Mouse (Mus musculus) left cerebral cortex, adult 2 months (tissue): ENCODE data around the gene Tm7sf2. TPM values are rescaled to one million over a fixed set of nuclear protein-coding genes. Genes with fewer than 3 reads are reported as not detected.
A peak's percentile ranks its signal among the peaks of the same experiment; 100 is the strongest.

Experiments used
- DNase-seq, 2 experiments: peaks; one replicate each; pipeline ENCODE4 v3.0.0; 2021 to 2022; ENCODE audit warnings: low spot score in 2 of 2, mixed read lengths in 1 of 2; ENCODE audit errors: extremely low spot score in 1 of 2
- H3K27ac ChIP-seq: fragments of 200-600 bp; 2 replicates; pipeline ENCODE4 v1.8.1; 2022
- H3K4me3 ChIP-seq: fragments of 200-600 bp; 2 replicates; pipeline ENCODE4 v1.8.1; 2022
- CTCF ChIP-seq: fragments of 200-600 bp; IDR thresholded peaks from 2 replicates; pipeline ENCODE4 v1.8.1; 2022; ENCODE audit warnings: antibody characterized with exemption, mild to moderate bottlenecking, moderate library complexity
- intact Hi-C: fragments of 180-260 bp; cut with DNase I; formaldehyde crosslinking; loops from one replicate; pipeline ENCODE4 v1.15.1; 2025
- microRNA-seq, 2 experiments: library from miRNA; unstranded; fragments of <30 nt; microRNA quantifications; one replicate each; pipeline ENCODE4 v1.2.0; 2021
- total RNA-seq, 2 experiments: library from RNA; stranded (reverse); gene quantifications; 2 replicates each; pipeline ENCODE4 v1.2.3; 2021

The Tm7sf2 gene
- total RNA-seq, 2 experiments from 2014 or later = 26.9 to 30.4 TPM

- intact Hi-C loops = loop anchor here (2.0 kb wide), 1 partner anchor 90 kb away; the partner anchor contains the start of gene Cdc42ep2
- Histone ChIP-seq H3K27ac (peak overlapping the region; percentile 95), H3K4me3 (peak overlapping the region; percentile 71)
- no peak for DNase-seq
- no peak for TF ChIP-seq CTCF
Observed at GRCm38 (mm10) chr19:6014991-6015510, 53.1 kb downstream of the Tm7sf2 start.

GRCm38 (mm10) chr19:6013691-6014090 lies 54.5 kb downstream of the Tm7sf2 start:
- no peak for DNase-seq
- Histone ChIP-seq H3K4me3 (no peak overlapping the region), H3K27ac (no peak overlapping the region)
- no peak for TF ChIP-seq CTCF
- intact Hi-C loops = loop anchor here (2.0 kb wide), 1 partner anchor 89 kb away; the partner anchor contains the start of gene Cdc42ep2

Small RNA genes within 50 kb of the gene (microRNA-seq; reads per million reads assigned to microRNA genes)
- 2.2 to 2.7 reads per million in 2 experiments for gene Mir6988

Other genes starting within 250 kb of the Tm7sf2 start
- gene Frmd8, start 193.1 kb downstream of the Tm7sf2 start, total RNA-seq = 10 to 100 TPM; 10.1 to 13.4 TPM
- gene Slc25a45, start 190.6 kb downstream of the Tm7sf2 start, total RNA-seq = 1 to 10 TPM; 2.5 to 2.7 TPM
- gene Tigd3, start 174.2 kb downstream of the Tm7sf2 start, total RNA-seq = 1 to 10 TPM; 4.3 to 4.7 TPM
- gene Dpf2, start 155.4 kb downstream of the Tm7sf2 start, total RNA-seq = 100 to 1,000 TPM in 1 of 2 experiments, 10 to 100 TPM in 1; 94.8 to 100 TPM
- 1 to 10 TPM; 4.7 to 4.9 TPM for gene Cdc42ep2, start 143.6 kb downstream of the Tm7sf2 start, total RNA-seq
- 1 to 10 TPM; 5.0 to 6.4 TPM for gene Pola2, start 104.2 kb downstream of the Tm7sf2 start, total RNA-seq
- gene Slc22a20, start 82.2 kb downstream of the Tm7sf2 start, total RNA-seq = not detected
- 10 to 100 TPM; 20.8 to 23.1 TPM for gene Capn1, start 52.5 kb downstream of the Tm7sf2 start, total RNA-seq
- 10 to 100 TPM; 45.7 to 45.8 TPM for gene Syvn1, start 21.8 kb downstream of the Tm7sf2 start, total RNA-seq
- gene Mrpl49, start 10.6 kb downstream of the Tm7sf2 start, total RNA-seq = 10 to 100 TPM; 40.9 to 41.3 TPM
- 100 to 1,000 TPM; 663 to 678 TPM for gene Fau, start 10.5 kb downstream of the Tm7sf2 start, total RNA-seq
- 10 to 100 TPM; 33.9 to 39.1 TPM for gene Znhit2, start 7.2 kb downstream of the Tm7sf2 start, total RNA-seq
- 100 to 1,000 TPM in 1 of 2 experiments, 10 to 100 TPM in 1; 85.3 to 101 TPM for gene Vps51, start 8.9 kb upstream of the Tm7sf2 start, total RNA-seq
- not detected for gene Tmem262, start 11.7 kb upstream of the Tm7sf2 start, total RNA-seq
- under 1 TPM in 1 of 2 experiments, not detected in 1; 0.54 TPM for gene Gm28374, start 13.9 kb upstream of the Tm7sf2 start, total RNA-seq
- gene Zfpl1, start 16.6 kb upstream of the Tm7sf2 start, total RNA-seq = 10 to 100 TPM; 41.8 to 45.8 TPM
- gene Cdca5, start 16.6 kb upstream of the Tm7sf2 start, total RNA-seq = not detected
- not detected for gene AC131692.1, start 26.0 kb upstream of the Tm7sf2 start, total RNA-seq
- not detected for gene Naaladl1, start 37.4 kb upstream of the Tm7sf2 start, total RNA-seq
- gene Sac3d1, start 50.3 kb upstream of the Tm7sf2 start, total RNA-seq = 10 to 100 TPM; 19.3 to 22.4 TPM
- gene Snx15, start 59.9 kb upstream of the Tm7sf2 start, total RNA-seq = 10 to 100 TPM; 41.9 to 43.1 TPM
- under 1 TPM; 0.26 to 0.84 TPM for gene Batf2, start 72.6 kb upstream of the Tm7sf2 start, total RNA-seq
- 10 to 100 TPM; 74.2 to 82.3 TPM for gene Arl2, start 73.2 kb upstream of the Tm7sf2 start, total RNA-seq
- not detected for gene Majin, start 116.0 kb upstream of the Tm7sf2 start, total RNA-seq
- not detected for gene Gpha2, start 158.0 kb upstream of the Tm7sf2 start, total RNA-seq
- 100 to 1,000 TPM; 149 to 158 TPM for gene Ppp2r5b, start 167.5 kb upstream of the Tm7sf2 start, total RNA-seq
- 10 to 100 TPM; 37.4 to 40.1 TPM for gene Atg2a, start 173.3 kb upstream of the Tm7sf2 start, total RNA-seq
- 10 to 100 TPM; 36.4 to 43.5 TPM for gene Ehd1, start 208.4 kb upstream of the Tm7sf2 start, total RNA-seq
- gene Cdc42bpg, start 238.1 kb upstream of the Tm7sf2 start, total RNA-seq = 1 to 10 TPM; 3.4 to 4.1 TPM